Mouse (Mus musculus) CD4-positive naive resting alpha-beta T cell, adult 57 days (primary cell): ENCODE measurements around the gene Cdkl4. TPM values are rescaled to one million over a fixed set of nuclear protein-coding genes. Genes with fewer than 3 reads are reported as not detected.

Experiments
- total RNA-seq: library from RNA; stranded (reverse); gene quantifications from one replicate; pipeline ENCODE4 v1.2.4, GENCODE M21; 2023

The Cdkl4 gene
- total RNA-seq, result 0.33 TPM

GRCm38 (mm10) chr17:80577639-80578038 lies at the start of gene Cdkl4:
Gene Cdkl4 (minus strand): TSS chr17:80577813.

GRCm38 (mm10) chr17:80480031-80480854 lies 97.4 kb downstream of the Cdkl4 start, which contains the start of gene Sos1:
Gene Sos1 (minus strand): TSS chr17:80480453.

Other genes with a start within 250 kb of the Cdkl4 start
- not detected for gene Gm10190, start 204.3 kb downstream of the Cdkl4 start, total RNA-seq
- gene Sos1, start 97.4 kb downstream of the Cdkl4 start, total RNA-seq, result 30.0 TPM
- gene Map4k3, start 150.7 kb upstream of the Cdkl4 start, total RNA-seq, result 25.0 TPM